Mouse (Mus musculus) heart, embryonic 14.5 days (tissue): ENCODE measurements around the gene Nr2c2. TPM values are rescaled to one million over a fixed set of nuclear protein-coding genes. Genes with fewer than 3 reads are reported as not detected.
"Not testable (repeated sequence)": the region's sequence is repeated elsewhere in the genome, so short reads cannot be mapped to it uniquely, and the experiment has no call there.

ENCODE experiments used
- ATAC-seq: fragments of 200-750 bp; cut with Nextera tagmentation; 2 replicates; pipeline ENCODE4 v1.8.0; 2017; ENCODE audit warnings: low read depth, moderate TSS enrichment; ENCODE audit not compliant: insufficient number of reproducible peaks, insufficient read depth, low FRiP score
- H3K27ac ChIP-seq, 2 experiments: fragments of 200-500 bp in 1 of 2; fragments of 300-500 bp in 1 of 2; sonication (generic) in 1 of 2; replicated peaks in 1 of 2; 2 replicates each; pipeline ENCODE4 v1.5.1; 2012 to 2014; ENCODE audit warnings: low read depth in 2 of 2, low read length in 2 of 2, control low read depth in 1 of 2, mild to moderate bottlenecking in 1 of 2, mixed read lengths in 1 of 2; ENCODE audit not compliant: control insufficient read depth in 1 of 2, insufficient read depth in 1 of 2
- H3K27me3 ChIP-seq: fragments of 300-500 bp; sonication (generic); 2 replicates; pipeline ENCODE4 v1.6.1; 2014; ENCODE audit warnings: mild to moderate bottlenecking, low read length, control low read depth; ENCODE audit not compliant: control insufficient read depth, insufficient read depth
- H3K36me3 ChIP-seq: fragments of 300-500 bp; sonication (generic); 2 replicates; pipeline ENCODE4 v1.6.1; 2014; ENCODE audit warnings: mild to moderate bottlenecking, control low read depth, low read length, mixed read lengths; ENCODE audit not compliant: control insufficient read depth, insufficient read depth
- H3K4me1 ChIP-seq, 2 experiments: fragments of 200-500 bp in 1 of 2; fragments of 300-500 bp in 1 of 2; sonication (generic) in 1 of 2; 2 replicates each; pipeline ENCODE4 v1.6.1; 2012 to 2014; ENCODE audit warnings: low read length in 2 of 2, control low read depth in 1 of 2, mixed read lengths in 1 of 2; ENCODE audit not compliant: control insufficient read depth in 2 of 2, insufficient read depth in 2 of 2
- H3K4me2 ChIP-seq: fragments of 300-500 bp; sonication (generic); 2 replicates; pipeline ENCODE4 v1.6.1; 2014; ENCODE audit warnings: mild to moderate bottlenecking, low read length
- H3K4me3 ChIP-seq, 2 experiments: fragments of 200-500 bp in 1 of 2; fragments of 300-500 bp in 1 of 2; sonication (generic) in 1 of 2; 2 replicates each; pipeline ENCODE4 v1.5.1; 2012 to 2014; ENCODE audit warnings: low read length in 2 of 2, mild to moderate bottlenecking in 2 of 2, control low read depth in 1 of 2, low read depth in 1 of 2, moderate library complexity in 1 of 2; ENCODE audit not compliant: control insufficient read depth in 1 of 2, insufficient read depth in 1 of 2
- H3K9ac ChIP-seq: fragments of 300-500 bp; sonication (generic); 2 replicates; pipeline ENCODE4 v1.6.1; 2014; ENCODE audit warnings: mild to moderate bottlenecking, low read length
- H3K9me3 ChIP-seq: fragments of 300-500 bp; sonication (generic); 2 replicates; pipeline ENCODE4 v1.6.1; 2016; ENCODE audit warnings: low read length, control low read depth; ENCODE audit not compliant: control insufficient read depth
- WGBS: fragments of 180-500 bp; shearing (Covaris S2); extraction: QIAGEN DNeasy Blood & Tissue Kit; methylation state at CpG from one replicate; pipeline ENCODE4 v1.1.7; 2014; 5-methylcytosine and 5-hydroxymethylcytosine counted together
- polyA plus RNA-seq: library from polyadenylated mRNA; unstranded; fragments of >200 nt; fragmentation: Nextera tagmentation; extraction: Ambion mirVana; gene quantifications from 2 replicates; pipeline ENCODE4 v1.2.1, GENCODE M21; 2014

Gene Nr2c2
- polyA plus RNA-seq, 1 experiment from 2014 or later, result 20.4 TPM

DNA sequence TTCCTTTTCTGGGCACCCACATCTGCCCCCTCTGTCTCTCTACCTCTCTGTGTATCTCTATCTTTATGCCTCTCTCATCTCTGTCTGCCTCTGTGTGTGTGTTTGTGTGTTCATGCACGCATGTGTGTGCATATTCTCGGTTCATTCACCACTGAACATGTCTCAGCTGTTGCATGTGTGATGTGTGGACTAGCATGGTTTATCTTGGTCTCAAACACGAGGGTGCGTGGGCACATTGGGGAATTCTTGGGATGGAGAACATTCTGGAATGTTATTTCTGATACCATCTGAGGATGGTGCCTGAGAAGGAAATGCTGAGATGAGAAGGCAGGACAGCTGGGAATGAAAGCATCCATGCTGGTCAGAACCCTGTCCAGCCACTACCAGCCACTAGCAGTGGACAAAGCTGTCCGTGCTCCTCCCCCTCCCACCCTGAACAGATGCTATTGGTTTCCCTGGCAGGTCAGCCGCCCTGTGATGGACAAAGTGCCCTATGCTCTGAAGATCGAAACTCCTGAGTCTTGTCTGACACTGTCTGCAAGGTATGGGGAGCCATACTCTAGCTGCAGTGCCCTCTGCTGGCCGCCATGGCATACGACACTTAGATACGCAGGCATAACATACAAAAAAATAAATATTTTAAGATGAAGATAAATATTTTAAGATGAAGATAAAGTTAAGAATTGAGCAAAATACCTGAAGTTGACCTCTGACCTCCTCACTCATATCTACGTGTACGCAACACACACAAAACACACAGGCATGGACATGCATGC is 25.3 kb upstream of the Nr2c2 start:
- H3K9me3 ChIP-seq, result no peaks in the 10 kb centered on the region
- H3K4me1 ChIP-seq, result peaks cover 3 to 7% of the 10 kb centered on the region in 2 experiments; a peak in 3 of 4 replicates
- 54% methylated on average over 12 of the region's 12 CpGs for WGBS
- H3K36me3 ChIP-seq, result peaks cover 15% of the 10 kb centered on the region
- H3K27me3 ChIP-seq, result no peaks in the 10 kb centered on the region
- H3K9ac ChIP-seq, result no peak overlapping the region
- no peak for ATAC-seq
- H3K4me2 ChIP-seq, result no peak overlapping the region
- no peak overlapping the region for H3K4me3 ChIP-seq
- H3K27ac ChIP-seq, result no peak overlapping the region

DNA sequence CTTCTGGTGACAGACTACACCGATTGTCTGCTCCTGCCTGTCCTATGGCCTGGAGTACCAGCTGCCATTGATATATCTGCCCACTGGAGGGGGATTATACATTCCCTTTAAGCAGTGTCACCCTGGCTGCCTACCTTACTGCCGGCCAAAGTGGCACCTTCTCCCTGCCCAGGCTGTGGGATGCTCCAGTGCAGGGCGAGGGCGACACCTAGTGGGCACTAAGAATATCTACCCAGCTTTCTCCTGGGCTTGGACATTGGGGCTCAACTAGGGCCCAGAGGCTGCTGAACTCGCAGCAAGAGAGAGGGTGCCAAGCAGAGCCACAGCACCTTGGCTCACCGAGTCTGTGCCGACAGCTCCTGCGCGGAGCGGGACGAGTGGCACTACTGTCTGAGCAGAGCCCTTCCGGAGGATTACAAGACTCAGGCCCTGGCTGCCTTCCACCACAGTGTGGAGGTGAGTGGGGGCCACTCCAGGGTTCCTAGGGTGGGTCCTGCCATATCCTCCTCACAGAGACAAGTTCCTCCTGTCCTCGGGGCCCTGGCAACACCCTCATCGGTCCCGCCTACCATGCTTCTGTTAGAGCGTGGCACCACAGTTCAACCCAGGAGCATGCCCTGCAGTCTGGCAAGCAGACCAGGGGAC is 23.9 kb upstream of the Nr2c2 start:
- H3K36me3 ChIP-seq, result peaks cover 15% of the 10 kb centered on the region
- H3K4me2 ChIP-seq, result no peak overlapping the region
- H3K9ac ChIP-seq, result no peak overlapping the region; the same call in 1 of the 2 replicates
- no peaks in the 10 kb centered on the region for H3K9me3 ChIP-seq
- no peak overlapping the region for H3K27ac ChIP-seq
- no peak; the same call in 1 of the 2 replicates for ATAC-seq
- no peaks in the 10 kb centered on the region for H3K27me3 ChIP-seq
- no peak overlapping the region for H3K4me3 ChIP-seq
- no peaks in the 10 kb centered on the region; a peak in 1 of 4 replicates for H3K4me1 ChIP-seq
- WGBS, result 36% methylated on average over 16 of the region's 16 CpGs

DNA sequence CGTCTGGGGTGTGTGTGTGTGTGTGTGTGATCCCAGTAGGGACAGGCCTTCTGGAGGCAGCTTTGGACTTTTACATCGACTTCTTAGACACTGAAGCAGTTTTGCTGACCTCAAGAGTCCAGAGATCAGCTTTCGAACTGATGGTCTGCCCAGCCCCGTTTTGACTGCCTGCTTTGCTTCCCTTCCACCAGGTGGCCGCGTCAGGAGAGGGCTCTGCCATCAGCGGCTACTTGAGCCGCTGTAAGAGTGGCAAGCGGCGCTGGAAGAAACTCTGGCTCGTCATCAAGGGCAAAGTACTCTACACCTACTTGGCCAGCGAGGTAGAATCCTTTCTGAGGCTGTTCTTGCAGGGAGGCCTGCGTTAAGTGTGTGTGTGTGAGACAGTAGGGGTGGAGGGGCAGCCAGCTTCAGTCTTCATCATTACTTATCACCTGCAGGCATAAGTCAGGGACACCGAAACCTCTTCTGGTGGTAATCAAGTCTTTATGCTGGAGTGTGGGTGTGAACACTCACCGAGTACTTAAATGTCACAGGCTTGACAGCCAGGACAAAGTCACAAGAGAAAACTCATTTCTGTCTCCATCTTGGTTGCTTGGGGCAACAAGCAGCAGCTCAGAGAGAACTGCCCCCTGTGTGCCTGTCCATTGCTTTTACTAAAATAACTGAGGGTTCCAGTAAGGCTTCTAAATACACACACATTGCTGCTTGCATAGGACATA is 19.9 kb upstream of the Nr2c2 start:
- Histone ChIP-seq H3K9ac (no peak overlapping the region), H3K36me3 (peaks cover 19% of the 10 kb centered on the region), H3K27ac (no peak overlapping the region), H3K27me3 (no peaks in the 10 kb centered on the region), H3K4me3 (no peak overlapping the region), H3K4me1 (no peaks in the 10 kb centered on the region; a peak in 1 of 4 replicates), H3K4me2 (no peak overlapping the region), H3K9me3 (no peaks in the 10 kb centered on the region)
- ATAC-seq, result no peak
- 38% methylated on average over 15 of the region's 15 CpGs for WGBS

DNA sequence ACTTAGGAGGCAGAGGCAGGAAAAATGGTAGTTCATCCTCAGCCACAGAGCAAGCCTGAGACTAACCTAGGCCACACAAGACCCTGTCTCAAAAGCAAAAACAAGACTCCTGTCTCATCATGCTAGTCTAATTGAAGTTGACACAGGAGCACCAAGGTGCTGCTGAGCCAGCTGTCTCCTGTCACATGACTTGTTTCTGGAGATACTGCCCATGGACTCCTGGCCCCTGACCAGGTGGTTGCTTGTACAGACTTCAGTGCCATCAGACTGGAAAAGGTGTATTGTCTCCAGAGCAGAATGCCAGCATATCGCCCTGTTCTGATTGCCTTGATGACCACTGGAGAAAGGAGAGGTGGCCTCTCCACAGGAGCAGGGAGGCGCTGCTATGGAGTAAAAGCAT is 10.5 kb upstream of the Nr2c2 start:
- Histone ChIP-seq H3K4me2 (no peak overlapping the region), H3K36me3 (no peaks in the 10 kb centered on the region), H3K4me1 (no peaks in the 10 kb centered on the region), H3K9ac (no peak overlapping the region), H3K27me3 (no peaks in the 10 kb centered on the region), H3K4me3 (no peak overlapping the region), H3K9me3 (no peaks in the 10 kb centered on the region), H3K27ac (no peak overlapping the region)
- WGBS, result 83% methylated on average over 2 of the region's 2 CpGs
- no peak for ATAC-seq

DNA sequence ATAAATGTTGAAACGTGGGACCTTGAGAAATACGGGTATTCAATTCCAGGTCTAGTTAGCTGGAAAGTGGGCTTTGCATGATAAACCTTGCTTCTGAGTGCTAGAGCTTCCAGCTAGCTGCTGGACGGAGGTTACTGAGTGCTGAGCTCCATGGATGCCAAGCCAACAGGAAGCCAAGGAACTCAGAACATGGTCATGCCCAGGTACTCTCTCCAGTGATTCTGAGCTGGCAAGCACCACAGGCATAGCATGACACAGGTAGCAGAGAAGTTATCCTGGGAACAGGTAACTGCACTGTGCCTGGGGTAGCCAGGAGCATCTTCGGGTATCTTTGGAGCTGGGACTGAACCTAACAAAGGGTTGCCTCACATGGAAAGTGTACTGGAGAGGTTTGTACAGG is 8.4 kb upstream of the Nr2c2 start:
- Histone ChIP-seq H3K4me3 (no peak overlapping the region), H3K27ac (no peak overlapping the region), H3K9me3 (no peaks in the 10 kb centered on the region), H3K36me3 (no peaks in the 10 kb centered on the region), H3K9ac (no peak overlapping the region), H3K27me3 (no peaks in the 10 kb centered on the region), H3K4me2 (no peak overlapping the region), H3K4me1 (no peaks in the 10 kb centered on the region)
- ATAC-seq, result no peak
- WGBS, result 64% methylated on average over 4 of the region's 4 CpGs

DNA sequence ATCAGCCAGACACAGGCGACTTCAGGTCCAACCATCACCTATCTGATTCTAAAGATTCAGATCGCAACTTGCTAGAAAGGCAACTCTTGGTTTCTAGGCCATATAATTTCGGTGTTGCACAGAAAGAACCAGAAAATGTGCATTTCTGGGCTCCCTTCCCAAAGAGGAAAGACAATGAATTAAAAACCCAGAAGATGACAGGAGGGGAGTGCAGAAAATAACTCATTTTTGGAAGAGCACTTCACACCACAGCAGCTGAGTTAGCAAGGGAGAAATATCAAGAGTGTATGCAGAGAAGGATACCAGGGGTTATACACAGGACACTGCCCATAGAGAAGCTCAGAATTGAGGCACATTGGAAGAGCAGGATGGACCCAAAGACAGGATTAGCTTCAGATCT is 6.3 kb upstream of the Nr2c2 start:
- Histone ChIP-seq H3K4me1 (0 out of 4 replicates have a peak, but pooled peaks cover 0 to under 1% of the 10 kb centered on the region in 2 experiments), H3K27ac (no peak overlapping the region), H3K9ac (no peak overlapping the region), H3K4me3 (no peak overlapping the region), H3K27me3 (no peaks in the 10 kb centered on the region), H3K4me2 (no peak overlapping the region), H3K9me3 (no peaks in the 10 kb centered on the region), H3K36me3 (no peaks in the 10 kb centered on the region)
- 69% methylated on average over 3 of the region's 3 CpGs for WGBS
- ATAC-seq, result no peak

DNA sequence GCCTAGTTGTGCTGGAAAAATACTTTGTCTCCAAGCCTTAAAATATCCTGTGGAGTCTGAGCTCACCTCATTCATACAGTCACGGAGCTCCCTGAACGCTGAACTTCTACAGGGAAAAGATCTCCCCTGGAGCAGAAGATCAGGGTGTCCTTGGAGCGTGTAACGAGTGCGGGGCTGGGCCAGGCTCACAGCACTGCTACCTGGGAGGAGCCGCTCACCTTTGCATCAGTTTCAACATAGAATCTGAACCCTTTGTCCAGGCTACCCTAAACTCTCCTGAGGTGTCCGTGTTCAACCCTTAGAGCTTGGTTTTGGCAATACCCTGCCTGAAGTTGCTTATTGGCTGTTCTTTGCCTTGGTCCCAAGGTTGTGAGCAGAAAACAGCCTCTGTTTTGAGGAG is 2.0 kb upstream of the Nr2c2 start:
- H3K9ac ChIP-seq, H3K4me2 ChIP-seq, H3K27ac ChIP-seq, ATAC-seq, H3K36me3 ChIP-seq, H3K27me3 ChIP-seq, H3K9me3 ChIP-seq, H3K4me3 ChIP-seq: not testable (repeated sequence)
- H3K4me1 ChIP-seq, result peaks cover 3 to 17% of the 10 kb centered on the region in 2 experiments
- WGBS, result 83% methylated on average over 7 of the region's 7 CpGs
